Mouse (Mus musculus) midbrain, postnatal 0 days (tissue): ENCODE results near the gene Tecr. TPM values are rescaled to one million over a fixed set of nuclear protein-coding genes. Genes with fewer than 3 reads are reported as not detected.
"Not testable (repeated sequence)": the region's sequence is repeated elsewhere in the genome, so short reads cannot be mapped to it uniquely, and the experiment has no call there.

Source experiments
- ATAC-seq: fragments of 200-750 bp; cut with Nextera tagmentation; 2 replicates; pipeline ENCODE4 v1.8.0; 2017; ENCODE audit warnings: moderate number of reproducible peaks, mild to moderate bottlenecking, moderate TSS enrichment, moderate library complexity; ENCODE audit not compliant: low FRiP score
- DNase-seq: peaks from one replicate; pipeline ENCODE4 v3.0.0-alpha.2; 2015; ENCODE audit warnings: low spot score
- H3K27ac ChIP-seq: fragments of 300-500 bp; sonication (generic); 2 replicates; pipeline ENCODE4 v1.5.1; 2014; ENCODE audit warnings: low read depth, mild to moderate bottlenecking, low read length, mixed read lengths
- H3K27me3 ChIP-seq: fragments of 300-500 bp; sonication (generic); 2 replicates; pipeline ENCODE4 v1.6.1; 2014; ENCODE audit warnings: low read length, control low read depth, mixed read lengths; ENCODE audit not compliant: insufficient read depth
- H3K36me3 ChIP-seq: fragments of 300-500 bp; sonication (generic); 2 replicates; pipeline ENCODE4 v1.6.1; 2014; ENCODE audit warnings: low read length, control low read depth, mixed read lengths; ENCODE audit not compliant: insufficient read depth
- H3K4me1 ChIP-seq: fragments of 300-500 bp; sonication (generic); 2 replicates; pipeline ENCODE4 v1.6.1; 2014; ENCODE audit warnings: mild to moderate bottlenecking, control low read depth, antibody characterized with exemption, low read length, mixed read lengths; ENCODE audit not compliant: insufficient read depth
- H3K4me2 ChIP-seq: fragments of 300-500 bp; sonication (generic); 2 replicates; pipeline ENCODE4 v1.6.1; 2014; ENCODE audit warnings: low read depth, mild to moderate bottlenecking, low read length, mixed read lengths; ENCODE audit not compliant: poor library complexity, severe bottlenecking
- H3K4me3 ChIP-seq: fragments of 300-500 bp; sonication (generic); 2 replicates; pipeline ENCODE4 v1.5.1; 2014; ENCODE audit warnings: low read depth, mild to moderate bottlenecking, low read length, moderate library complexity
- H3K9ac ChIP-seq: fragments of 300-500 bp; sonication (generic); replicated peaks from 2 replicates; pipeline ENCODE4 v1.6.1; 2014; ENCODE audit warnings: mild to moderate bottlenecking, low read length, moderate library complexity, mixed read lengths; ENCODE audit not compliant: poor library complexity, severe bottlenecking
- H3K9me3 ChIP-seq: fragments of 300-500 bp; sonication (generic); 2 replicates; pipeline ENCODE4 v1.6.1; 2016; ENCODE audit warnings: low read length, control low read depth
- CTCF ChIP-seq: IDR thresholded peaks from 2 replicates; pipeline ENCODE4 v1.5.1; 2016; ENCODE audit warnings: antibody characterized with exemption, mild to moderate bottlenecking
- WGBS: fragments of 180-500 bp; shearing (Covaris S2); extraction: QIAGEN DNeasy Blood & Tissue Kit; methylation state at CpG from one replicate; pipeline ENCODE4 v1.1.7; 2014; 5-methylcytosine and 5-hydroxymethylcytosine counted together
- polyA plus RNA-seq: library from polyadenylated mRNA; unstranded; fragments of >200 nt; fragmentation: Nextera tagmentation; extraction: Ambion mirVana; gene quantifications from 2 replicates; pipeline ENCODE4 v1.2.1, GENCODE M21; 2015
- total RNA-seq: library from RNA; depleted of rRNA; stranded (reverse); fragments of >200 nt; gene quantifications from 2 replicates; pipeline ENCODE4 v1.2.3, GENCODE M21; 2014

Tecr gene
- total and polyA plus RNA-seq, 2 experiments from 2014 or later: 1,270 to 1,433 TPM

DNA sequence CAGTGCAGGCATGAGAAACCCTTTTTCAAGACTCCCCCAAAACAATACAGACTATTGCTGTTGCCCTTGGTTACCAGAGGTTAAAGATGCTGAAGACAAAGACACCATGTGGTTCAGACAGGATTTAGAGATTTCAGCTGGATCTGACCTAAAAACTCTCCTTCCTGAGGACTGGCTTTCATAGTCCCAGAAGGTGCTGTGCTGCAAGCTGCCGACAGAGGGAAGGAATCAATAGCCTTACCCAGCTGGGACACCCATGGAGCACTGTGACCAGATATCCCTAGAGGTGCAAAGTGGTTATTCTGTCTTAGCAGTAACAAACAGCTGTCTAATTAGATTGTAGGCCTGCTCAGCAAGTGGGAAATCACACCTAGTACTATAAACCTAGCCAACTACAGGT is 9.6 kb downstream of the Tecr start:
- no peaks in the 10 kb centered on the region for H3K4me1 ChIP-seq
- DNase-seq (no peak), ATAC-seq (no peak)
- H3K36me3 ChIP-seq: no peaks in the 10 kb centered on the region
- H3K9me3 ChIP-seq: no peaks in the 10 kb centered on the region
- H3K27ac ChIP-seq: no peak overlapping the region
- H3K4me3 ChIP-seq: no peak overlapping the region
- no peak overlapping the region for H3K4me2 ChIP-seq
- no peak overlapping the region for H3K9ac ChIP-seq
- 5% methylated on average over 1 of the region's 1 CpGs for WGBS
- TF ChIP-seq CTCF: peak; percentile 48
- no peaks in the 10 kb centered on the region for H3K27me3 ChIP-seq

DNA sequence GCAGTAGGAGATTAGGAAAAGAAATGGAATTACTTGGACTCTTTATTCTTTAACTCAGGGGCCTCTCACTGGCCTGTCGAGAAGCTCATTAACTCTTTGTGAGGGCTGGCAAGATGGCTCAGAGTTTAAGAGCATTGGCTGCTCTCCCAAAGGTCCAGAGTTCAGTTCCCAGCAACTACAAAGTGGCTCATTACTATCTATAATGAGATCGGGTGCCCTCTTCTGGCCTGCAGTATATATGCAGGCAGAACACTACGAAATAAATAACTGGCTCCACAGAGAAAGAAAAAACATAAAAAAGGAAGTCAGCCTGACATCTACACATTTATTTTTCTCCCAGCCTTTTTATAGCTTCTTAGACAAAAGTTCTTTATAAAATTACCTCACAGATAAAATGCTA is 11.4 kb downstream of the Tecr start:
- 18% methylated on average over 3 of the region's 3 CpGs for WGBS
- Histone ChIP-seq H3K9me3 (no peaks in the 10 kb centered on the region), H3K4me1 (peaks cover 8% of the 10 kb centered on the region; the same call in 1 of the 2 replicates), H3K27me3 (no peaks in the 10 kb centered on the region), H3K9ac (no peak overlapping the region), H3K4me2 (no peak overlapping the region), H3K4me3 (no peak overlapping the region), H3K36me3 (no peaks in the 10 kb centered on the region), H3K27ac (no peak overlapping the region)
- ATAC-seq: no peak
- DNase-seq: peak; percentile 27
- TF ChIP-seq CTCF: peak; percentile 65

DNA sequence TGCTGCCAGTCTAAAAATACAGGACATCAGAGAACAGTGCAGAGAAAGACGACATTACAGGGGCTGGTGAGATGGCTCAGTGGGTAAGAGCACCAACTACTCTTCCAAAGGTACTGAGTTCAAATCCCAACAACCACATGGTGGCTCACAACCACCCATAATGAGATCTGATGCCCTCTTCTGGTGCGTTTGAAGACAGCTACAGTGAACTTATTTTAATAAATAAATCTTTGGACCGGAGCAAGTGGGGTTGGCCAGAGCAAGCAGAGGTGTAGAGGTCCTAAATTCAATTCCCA is 12.8 kb downstream of the Tecr start:
- WGBS: 57% methylated on average over 3 of the region's 3 CpGs

GRCm38 (mm10) chr8:83594167-83595049 is 13.4 kb downstream of the Tecr start:
- H3K27ac ChIP-seq: peak overlapping the region; percentile 97
- H3K4me3 ChIP-seq: peak overlapping the region; percentile 88
- peaks cover 9% of the 10 kb centered on the region; the same call in 1 of the 2 replicates for H3K4me1 ChIP-seq
- WGBS: under 1% methylated on average over 43 of the region's 43 CpGs
- TF ChIP-seq CTCF: no peak; the same call in 1 of the 2 replicates
- H3K9me3 ChIP-seq: no peaks in the 10 kb centered on the region
- ATAC-seq (peak; percentile 98), DNase-seq (peak; percentile 99)
- peak overlapping the region; percentile 79 for H3K4me2 ChIP-seq
- no peaks in the 10 kb centered on the region for H3K36me3 ChIP-seq
- peak overlapping the region; percentile 94 for H3K9ac ChIP-seq
- no peaks in the 10 kb centered on the region for H3K27me3 ChIP-seq

More for the DNA sequence above, 12.8 kb downstream of the Tecr start:
- not testable (repeated sequence) for ATAC-seq, H3K9me3 ChIP-seq, H3K36me3 ChIP-seq, H3K27me3 ChIP-seq, DNase-seq, H3K4me1 ChIP-seq
- peak; percentile 56 for TF ChIP-seq CTCF
- Histone ChIP-seq H3K9ac (peak overlapping the region; percentile 54; the same call in 1 of the 2 replicates), H3K4me3 (peak overlapping the region; percentile 88), H3K27ac (peak overlapping the region; percentile 97), H3K4me2 (peak overlapping the region; percentile 40)

GRCm38 (mm10) chr8:83593325-83594166 is 14.2 kb downstream of the Tecr start:
- no peak for ATAC-seq
- peak; percentile 33 for DNase-seq

More at GRCm38 (mm10) chr8:83593325-83594166, 14.2 kb downstream of the Tecr start:
- H3K9me3 ChIP-seq: no peaks in the 10 kb centered on the region
- peak overlapping the region; percentile 88 for H3K4me3 ChIP-seq
- peaks cover 10% of the 10 kb centered on the region; the same call in 1 of the 2 replicates for H3K4me1 ChIP-seq
- no peaks in the 10 kb centered on the region for H3K27me3 ChIP-seq
- no peak; the same call in 1 of the 2 replicates for TF ChIP-seq CTCF
- H3K9ac ChIP-seq: peak overlapping the region; percentile 94
- H3K27ac ChIP-seq: peak overlapping the region; percentile 97
- H3K4me2 ChIP-seq: peak overlapping the region; percentile 79
- WGBS: 3% methylated on average over 22 of the region's 22 CpGs
- H3K36me3 ChIP-seq: no peaks in the 10 kb centered on the region
